Mouse (Mus musculus) retina, embryonic 14.5 days (tissue): ENCODE data around the gene Lars2.
A peak's percentile ranks its signal among the peaks of the same experiment; 100 is the strongest.
"Not testable (repeated sequence)": the region's sequence is repeated elsewhere in the genome, so short reads cannot be mapped to it uniquely, and the experiment has no call there.

Source experiments
- DNase-seq: peaks from one replicate; pipeline ENCODE4 v3.0.0-alpha.2; 2015; ENCODE audit warnings: low spot score

The Lars2 gene

DNA sequence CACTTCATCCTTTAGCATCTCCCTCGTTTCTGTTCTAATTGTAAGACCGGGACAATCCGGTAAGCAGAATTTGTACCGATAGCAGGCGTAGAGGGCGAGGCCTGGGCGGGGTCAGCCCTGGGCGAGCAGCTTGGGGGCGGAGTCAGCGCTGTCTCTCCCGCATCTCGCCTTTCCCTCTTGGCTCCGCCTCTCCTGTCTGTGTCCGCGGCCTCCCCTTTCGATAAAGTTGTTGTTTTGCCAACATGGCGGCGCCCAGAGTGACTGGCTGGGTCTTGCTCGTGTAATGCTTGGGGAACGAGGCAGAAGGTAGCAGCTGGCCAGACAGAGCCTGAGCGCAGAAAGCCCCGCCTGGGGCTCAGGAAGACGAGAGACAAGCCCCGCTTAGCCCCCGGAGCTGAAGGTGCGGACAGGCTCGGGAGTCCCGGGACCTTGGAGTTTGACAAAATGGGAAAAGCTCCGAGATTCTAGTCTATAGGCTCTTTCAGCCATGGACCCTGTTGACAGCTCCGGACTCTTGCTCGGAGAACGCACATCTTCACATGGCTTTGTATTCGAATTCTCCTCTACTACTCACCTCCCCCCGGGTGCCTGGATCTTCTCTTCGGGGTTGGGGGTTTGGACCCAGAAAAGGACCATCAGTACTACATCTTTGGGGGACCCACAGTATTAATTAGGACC, at the start of gene Lars2:
Gene Lars2 (plus strand): TSS at position 220 of the 678 bp plus-strand sequence.
- DNase-seq = peak; percentile 96

DNA sequence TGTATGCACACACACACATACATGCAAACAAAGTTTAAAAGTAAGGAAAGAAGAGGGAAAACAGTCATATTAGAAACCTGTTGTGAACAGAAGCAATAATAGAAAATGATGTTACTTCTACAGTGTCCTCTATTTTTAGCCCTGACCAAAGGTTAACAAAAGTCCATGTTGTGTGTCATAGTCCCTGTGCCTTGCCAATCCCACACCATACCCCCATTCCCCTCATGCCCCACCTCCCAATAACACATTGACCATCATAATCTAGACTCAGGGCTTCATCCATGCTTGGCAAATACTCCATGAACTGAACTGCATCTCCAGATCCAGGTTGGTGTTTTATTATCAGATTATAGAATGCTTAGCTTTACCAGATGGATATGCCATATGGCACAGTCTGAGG, 40.6 kb upstream of the Lars2 start:
- no peak for DNase-seq

DNA sequence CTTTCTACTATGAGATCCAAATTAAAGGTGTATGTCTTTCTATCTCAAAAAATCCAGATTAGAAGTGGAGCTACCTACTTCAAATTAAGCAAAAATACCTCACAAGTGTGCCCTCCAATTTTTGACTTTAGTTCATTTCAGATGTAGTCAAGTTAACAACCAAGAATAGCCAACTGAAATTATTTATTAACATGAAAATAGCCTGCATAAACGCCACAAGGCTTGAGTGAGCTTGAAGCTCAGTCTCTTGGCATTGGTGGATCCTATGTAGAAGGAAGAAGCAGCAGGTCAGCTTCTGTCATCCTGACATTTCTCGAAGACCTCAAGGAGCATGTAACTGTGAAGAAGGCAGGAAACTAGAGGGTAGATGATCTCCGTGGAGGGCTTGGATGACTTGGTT, 38.4 kb upstream of the Lars2 start:
- no peak for DNase-seq

GRCm38 (mm10) chr9:123329831-123330230, 36.9 kb upstream of the Lars2 start:
- no peak for DNase-seq

DNA sequence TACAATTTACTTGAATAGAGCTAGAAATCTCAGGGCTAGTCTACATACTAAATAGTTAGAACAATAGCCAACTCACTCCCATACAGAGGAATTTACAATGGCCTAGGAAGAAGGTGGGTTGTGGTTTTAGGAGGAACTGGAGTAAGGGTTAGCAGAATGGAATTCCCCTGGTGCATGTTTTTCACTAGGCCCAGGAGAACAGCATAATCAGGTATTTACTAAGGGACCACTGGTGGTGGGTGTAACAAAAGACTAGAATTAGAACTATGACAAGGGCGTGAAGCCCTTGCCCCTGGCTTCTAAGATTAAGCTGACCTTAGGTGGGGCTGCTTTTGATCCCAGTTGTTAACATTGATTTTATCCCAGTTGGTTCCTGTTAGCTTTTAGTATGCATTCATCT, 36.5 kb upstream of the Lars2 start:
- DNase-seq = not testable (repeated sequence)

DNA sequence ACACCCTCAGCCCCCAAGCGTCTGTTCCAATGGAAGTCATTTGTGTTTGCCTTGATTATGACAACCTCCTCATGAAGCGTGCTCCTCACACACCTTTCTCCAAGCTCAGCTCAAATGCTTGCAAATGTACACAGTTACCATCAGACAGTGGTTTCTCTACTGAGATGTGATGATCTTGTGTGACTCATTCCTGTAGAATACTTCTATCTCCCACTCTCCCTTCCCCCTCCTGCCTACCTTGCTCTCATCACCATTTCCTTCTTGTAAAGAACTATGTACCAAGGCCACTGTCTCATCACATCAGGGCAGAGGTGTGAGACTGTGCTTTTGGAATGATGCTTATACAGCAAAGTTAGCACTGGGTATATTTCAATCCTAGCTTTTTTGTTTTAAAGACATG, 33.2 kb upstream of the Lars2 start:
- no peak for DNase-seq

DNA sequence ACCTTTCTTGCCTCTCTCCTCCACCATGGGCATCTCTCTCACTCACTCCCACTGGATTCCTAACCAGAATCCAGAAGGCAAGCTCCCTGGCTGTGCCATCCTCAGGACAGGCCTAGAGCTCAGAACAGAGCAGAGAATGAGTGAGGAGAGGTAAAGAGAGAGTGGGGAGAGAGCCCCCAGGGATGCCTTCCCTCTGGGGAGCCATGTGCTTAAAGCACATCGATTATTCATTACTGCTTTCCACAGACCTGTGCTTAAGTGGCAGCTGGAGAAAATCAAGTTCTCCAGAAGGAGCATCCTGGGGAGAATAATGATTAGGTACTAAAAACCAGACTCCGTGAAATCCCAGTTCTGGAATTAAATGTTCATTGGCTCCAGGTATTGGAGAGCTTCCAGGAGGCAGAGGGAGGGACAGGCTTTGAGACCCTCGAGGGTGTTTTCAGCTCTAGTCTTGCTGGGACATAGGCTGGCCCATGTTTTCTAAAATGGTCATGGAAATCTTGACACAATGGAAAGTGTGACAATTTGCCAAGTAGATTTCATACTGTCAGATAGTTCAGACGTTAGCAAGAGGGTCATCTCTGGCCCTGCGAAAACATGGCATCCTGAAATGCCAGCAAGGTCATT, 31.6 kb upstream of the Lars2 start:
- peak; percentile 6 for DNase-seq

DNA sequence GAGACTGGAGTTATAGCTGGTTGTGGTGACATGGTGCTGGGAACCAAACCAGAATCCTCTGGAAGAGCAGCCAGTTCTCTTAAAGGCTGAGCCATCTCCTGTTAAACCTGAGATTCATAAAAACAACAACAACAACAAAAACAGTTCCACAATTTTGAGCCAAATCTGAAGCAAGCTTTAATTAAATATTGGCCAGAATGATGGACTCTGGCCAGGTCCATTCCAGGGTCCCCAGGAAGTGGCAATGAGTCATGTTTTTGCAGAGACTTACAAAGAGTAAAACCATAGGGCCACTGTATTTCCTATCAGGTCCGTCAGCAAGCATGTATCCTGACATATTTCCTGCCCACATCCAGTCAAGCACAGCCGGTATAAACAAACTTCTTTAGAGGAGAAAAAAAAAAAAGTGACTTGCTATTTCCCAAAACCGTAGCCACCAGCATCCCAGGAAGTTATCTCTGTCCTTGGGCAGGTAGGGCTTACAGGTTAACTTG, 27.0 kb upstream of the Lars2 start:
- no peak for DNase-seq

DNA sequence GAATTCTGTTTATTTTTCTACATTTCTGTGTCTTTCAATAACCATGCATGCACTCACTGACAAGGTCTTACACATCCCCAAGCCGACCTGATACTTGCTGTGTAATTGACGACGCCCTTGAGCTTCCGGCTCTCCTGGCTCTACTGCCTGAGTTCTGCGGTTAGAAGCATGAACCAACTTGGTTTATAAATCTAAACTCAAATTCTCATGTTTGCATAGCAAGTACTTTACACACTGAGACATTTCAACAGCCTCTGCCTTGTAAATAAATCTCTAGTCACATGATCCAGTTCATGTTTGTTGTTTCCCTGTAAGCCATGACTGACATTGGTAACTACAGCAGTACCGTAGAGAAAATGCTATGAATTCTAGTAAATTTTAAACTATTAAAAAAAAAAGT, 25.5 kb upstream of the Lars2 start:
- no peak for DNase-seq

- no peak for DNase-seq
Observed at GRCm38 (mm10) chr9:123343069-123343468, 23.7 kb upstream of the Lars2 start.

DNA sequence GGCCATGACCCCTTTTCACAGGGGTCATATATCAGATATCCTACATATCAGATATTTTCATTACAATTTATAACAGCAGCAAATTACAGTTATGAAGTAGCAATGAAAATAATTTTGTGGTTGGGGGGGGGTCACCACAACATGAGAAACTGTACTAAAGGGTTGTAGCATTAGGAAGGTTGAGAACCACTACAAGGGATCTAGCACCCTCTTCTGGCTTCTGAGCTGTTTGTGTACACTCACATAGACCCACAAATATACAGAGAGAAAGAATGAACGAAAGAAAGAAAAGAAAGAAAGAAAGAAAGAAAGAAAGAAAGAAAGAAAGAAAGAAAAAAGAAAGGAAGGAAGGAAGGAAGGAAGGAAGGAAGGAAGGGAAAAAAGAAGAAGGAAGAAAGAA, 17.4 kb upstream of the Lars2 start:
- not testable (repeated sequence) for DNase-seq

- DNase-seq = no peak
Observed at GRCm38 (mm10) chr9:123359981-123360380, 6.7 kb upstream of the Lars2 start.

GRCm38 (mm10) chr9:123365353-123365752, 1.4 kb upstream of the Lars2 start:
- no peak for DNase-seq

DNA sequence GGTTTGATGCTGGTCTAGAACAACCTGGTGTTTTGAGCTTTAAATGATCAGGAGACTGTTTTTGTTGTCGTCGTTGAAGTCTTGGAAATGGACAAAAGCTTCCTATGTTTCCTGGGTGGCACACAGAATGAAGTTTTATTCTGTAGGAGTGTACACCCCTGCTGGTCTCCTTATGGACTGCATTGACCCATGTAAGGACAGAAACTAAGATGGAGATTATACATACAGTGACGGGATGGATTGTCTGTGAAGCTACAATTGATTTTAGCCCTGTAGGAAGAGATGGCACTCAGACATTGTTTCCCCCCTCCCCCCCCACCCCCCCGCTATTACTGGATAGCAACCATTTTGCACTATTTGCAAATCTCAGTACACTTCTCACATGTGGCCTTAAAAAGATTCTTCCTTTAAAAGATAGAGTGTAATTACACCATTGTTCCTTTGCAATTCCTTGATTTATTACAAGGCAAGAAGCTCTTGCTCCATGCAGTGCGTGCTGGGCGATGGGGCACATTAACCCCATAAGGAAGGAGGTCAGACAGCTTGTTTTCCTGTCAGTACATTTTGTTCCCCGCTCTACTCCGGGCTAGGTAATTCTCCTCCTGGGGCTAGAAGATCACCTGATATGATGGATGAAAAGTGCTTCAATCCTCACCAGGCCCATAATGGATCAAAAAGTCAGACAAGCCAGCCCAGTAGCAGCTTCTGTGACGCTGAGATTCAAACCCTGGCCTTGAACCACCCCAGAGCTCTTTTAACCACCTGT, 602 bp upstream of the Lars2 start:
- DNase-seq = peak; percentile 35

DNA sequence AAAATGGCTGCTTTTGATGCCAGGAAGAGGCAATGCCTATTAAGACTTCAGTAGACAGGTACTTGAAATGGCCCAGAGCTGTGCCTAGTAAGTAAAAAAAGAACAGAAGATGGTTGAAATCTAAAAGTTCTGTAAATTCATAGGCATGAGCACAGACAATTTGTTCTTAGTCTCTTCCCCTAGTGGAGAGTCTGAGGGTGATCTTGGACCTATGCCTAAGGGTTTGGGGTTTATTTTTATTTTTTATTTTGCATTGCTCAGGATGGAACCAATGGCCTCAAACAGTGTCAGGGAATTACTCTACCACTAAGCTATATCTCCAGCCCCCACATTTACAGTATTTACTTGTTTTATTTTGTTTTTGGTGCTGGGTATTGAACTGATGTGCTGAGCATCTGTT, 909 bp downstream of the Lars2 start:
- no peak for DNase-seq

GRCm38 (mm10) chr9:123382399-123382798, 15.7 kb downstream of the Lars2 start:
- no peak for DNase-seq

DNA sequence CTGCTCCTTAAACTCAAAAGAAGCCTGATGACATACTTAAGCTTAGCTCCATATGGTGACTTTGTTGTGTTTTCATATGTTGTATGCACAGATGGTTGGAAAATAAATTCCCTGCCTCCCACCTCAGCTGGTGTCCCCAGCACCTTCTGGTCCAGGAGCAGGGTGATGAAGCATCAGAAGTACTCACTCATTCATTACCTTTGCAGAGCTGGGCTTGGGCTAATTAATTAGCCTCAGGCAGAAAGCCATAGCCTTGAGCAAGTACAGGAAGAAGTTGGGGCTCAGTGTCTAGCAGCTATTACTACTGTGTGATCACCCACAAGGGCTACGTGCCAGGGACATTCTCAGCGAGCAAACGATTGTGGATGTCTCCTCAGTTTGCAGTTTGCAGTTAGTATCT, 18.0 kb downstream of the Lars2 start:
- DNase-seq = no peak

DNA sequence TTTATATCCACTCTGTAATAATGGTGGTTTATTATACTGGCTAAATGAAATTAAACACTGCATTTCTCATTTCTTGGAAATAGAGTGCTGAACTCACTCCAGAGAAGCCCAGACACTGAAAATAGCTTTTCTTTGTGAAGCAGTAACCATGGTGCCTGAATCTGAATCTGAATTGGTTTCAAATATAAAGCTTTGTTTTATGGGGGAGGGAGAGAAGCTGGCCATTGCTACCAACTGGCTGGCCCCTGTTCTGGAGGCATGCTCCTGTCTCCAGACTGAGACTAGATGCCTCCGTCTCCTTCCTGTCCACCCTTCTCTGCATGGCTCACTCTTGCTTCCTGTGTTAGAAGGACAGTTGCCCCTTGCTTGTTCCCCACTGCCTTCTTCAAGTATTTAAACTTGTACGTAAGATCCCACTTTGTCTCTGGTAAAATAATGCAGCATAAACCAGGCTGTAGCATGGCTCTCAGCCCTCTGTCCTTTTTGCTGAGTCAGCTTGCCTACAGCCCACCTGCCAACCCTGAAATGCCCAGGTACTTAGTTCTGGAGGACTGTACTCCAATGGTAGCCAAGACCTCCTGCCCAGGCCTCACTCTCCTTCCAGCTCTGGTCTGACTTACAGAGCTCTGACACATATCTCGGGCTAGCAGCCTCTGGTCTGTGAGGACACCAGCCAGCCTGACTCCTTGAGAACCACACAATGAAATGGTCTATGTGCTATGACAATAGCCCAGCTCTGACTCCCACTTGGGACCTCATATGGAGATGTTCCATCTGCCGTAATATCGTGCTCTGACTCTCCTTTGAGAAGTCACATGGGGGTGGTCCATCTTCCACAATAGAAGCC, 18.8 kb downstream of the Lars2 start:
- DNase-seq = no peak

- no peak for DNase-seq
Observed at GRCm38 (mm10) chr9:123386347-123386746, 19.6 kb downstream of the Lars2 start.

DNA sequence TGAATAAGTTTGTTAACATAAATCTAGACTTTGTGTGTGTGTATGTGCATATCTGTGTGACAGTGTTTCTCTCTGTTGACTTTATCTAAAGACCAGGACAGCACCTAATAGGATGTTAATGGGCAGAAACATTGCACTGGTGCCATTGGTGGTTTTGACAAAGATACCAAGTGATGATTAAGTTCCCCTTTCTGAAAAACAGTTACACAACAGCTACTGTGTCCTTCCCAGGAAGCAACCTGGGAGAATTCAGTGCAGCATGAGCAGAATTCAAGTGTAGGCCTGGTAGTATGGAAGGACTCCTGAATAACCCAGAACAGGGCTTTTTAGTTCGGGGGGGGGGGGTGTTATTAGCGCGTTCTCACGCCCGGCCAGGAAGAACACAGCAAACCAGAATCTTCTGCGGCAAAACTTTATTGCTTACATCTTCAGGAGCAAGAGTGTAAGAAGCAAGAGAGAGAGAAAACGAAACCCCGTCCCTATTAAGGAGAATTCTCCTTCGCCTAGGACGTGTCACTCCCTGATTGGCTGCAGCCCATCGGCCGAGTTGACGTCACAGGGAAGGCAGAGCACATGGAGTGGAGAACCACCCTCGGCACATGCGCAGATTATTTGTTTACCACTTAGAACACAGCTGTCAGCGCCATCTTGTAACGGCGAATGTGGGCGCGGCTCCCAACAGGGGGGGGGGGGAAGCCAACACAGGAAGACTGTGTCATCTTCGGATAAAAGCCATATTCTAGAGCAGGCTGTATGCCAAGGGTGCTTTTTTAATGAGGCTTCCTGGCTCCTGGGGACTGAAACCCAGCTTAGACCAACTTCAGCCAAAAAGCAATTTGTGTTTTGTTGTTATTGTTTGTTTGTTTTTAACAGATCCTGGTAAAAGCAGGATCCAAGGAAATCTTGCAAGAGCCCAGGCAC, 21.6 kb downstream of the Lars2 start:
- not testable (repeated sequence) for DNase-seq
